Mouse (Mus musculus) ES-Bruce4 (cell line): Measurements from ENCODE around the gene Cacna2d3.

ENCODE experiments used
- CTCF ChIP-seq: IDR thresholded peaks from one replicate; pipeline ENCODE4 v1.8.1; 2011; ENCODE audit warnings: low read depth, low read length
- EP300 ChIP-seq: IDR thresholded peaks from 2 replicates; pipeline ENCODE4 v1.6.1; 2011; ENCODE audit warnings: low read depth, low read length; ENCODE audit not compliant: insufficient read depth
- POLR2A ChIP-seq: IDR thresholded peaks from one replicate; pipeline ENCODE4 v1.8.1; 2011; ENCODE audit warnings: low read length; ENCODE audit not compliant: insufficient read depth

DNA sequence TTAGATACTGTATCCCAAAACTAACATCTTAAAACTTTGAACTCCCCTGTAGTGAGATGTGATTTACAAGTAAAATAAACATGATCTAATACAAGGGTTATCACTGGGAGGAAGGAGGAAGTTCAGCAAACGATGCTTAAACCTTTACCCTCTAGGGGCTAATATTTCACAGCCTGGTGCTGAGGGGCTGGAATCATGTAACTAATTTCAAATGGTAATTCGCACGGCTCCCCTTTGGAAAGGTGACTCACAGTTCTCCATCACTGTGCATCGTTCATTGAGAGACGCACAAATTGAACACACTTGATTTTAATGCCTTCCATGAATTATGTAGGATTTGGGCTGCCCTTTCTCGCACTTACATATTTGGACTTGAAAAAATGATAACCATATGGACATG, 767.6 kb downstream of the Cacna2d3 start:
- TF ChIP-seq POLR2A (no peak), CTCF (no peak), EP300 (no peak)
